Mouse (Mus musculus) mouse trophoblast stem cell (cell line): Measurements from ENCODE around the gene Ramp1.

Source experiments
- in situ Hi-C, 2 experiments: fragments of 300-500 bp; cut with MseI, MboI; formaldehyde crosslinking; loops; 2 replicates in 1 of 2; 3 replicates in 1 of 2; pipeline ENCODE4 v1.15.1; 2025

Gene Ramp1

DNA sequence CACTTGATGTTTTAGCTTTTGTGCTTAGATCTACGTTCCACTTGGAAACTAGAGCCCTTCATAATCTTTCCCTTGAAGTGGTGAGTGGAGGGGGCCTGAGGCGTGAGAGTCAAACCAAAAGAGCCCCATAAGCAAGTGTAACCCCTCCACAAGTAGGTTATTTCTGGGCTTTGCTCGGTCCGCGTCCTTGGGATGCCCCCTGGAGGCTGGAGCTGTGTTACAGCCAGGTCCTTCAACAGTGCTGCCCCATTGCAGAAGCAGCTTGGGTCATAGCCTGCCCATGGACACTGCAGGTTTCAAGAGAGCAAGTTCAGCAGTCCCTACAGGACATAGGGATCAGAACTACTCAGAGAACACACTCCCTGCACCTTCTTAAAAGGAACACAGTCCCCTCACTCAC, 59.5 kb downstream of the Ramp1 start:
- in situ Hi-C loops = no loop called here

DNA sequence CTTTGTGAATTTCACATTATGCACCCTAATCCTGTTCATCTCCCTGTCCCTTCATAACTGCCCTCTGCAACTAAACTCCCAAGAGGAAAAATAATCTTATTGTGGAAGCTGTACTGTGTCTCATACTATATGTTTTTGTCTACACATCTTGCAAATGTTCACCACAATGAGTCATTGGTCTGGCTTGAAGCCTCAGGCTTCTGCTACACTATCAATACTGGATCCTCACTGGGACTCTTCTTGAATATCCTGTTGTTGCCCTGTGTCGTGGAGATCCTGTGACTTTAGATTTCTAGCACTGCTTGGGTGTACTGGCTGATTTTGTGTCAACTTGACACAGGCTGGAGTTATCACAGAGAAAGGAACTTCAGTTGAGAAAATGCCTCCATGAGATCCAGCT, 60.2 kb downstream of the Ramp1 start:
- in situ Hi-C loops = no loop called here

DNA sequence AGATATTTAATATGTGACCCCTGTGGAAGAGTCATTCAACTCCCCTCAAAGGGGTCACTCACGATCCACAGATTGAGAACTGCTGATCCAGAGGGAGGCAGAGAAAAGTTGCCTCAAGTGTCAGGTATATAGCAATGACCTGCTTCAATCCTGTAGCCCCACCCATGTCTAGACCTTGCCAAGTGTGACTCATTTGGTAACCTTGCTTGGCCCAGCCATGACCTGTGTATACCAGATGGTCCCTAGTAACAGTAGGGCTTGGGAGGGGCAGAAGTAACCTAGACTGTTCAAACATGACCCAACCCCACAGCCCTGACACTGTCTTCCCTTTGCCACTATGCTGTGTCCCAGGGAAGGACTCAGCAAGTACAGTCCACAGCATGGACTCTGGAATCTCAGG, 61.1 kb downstream of the Ramp1 start:
- in situ Hi-C loops = no loop called here

DNA sequence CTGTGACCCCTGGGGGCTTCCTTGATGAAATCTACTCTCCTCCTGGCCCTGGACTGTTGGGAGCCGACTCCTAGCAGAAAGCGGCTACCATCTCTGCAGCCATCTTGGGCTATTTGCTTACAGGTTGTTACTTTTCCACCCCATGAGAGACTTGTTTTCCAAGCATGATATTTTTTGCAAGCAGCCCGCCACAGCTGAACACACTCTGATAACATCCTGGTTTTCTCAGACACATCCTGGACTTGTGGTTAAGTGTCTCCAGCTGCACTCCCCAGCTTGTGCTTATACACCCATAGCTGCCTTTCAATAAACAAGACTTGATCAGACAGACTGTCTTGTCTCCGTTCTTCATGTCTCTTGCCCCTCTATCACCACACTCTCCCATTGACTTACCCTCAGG, 61.6 kb downstream of the Ramp1 start:
- in situ Hi-C loops = no loop called here

DNA sequence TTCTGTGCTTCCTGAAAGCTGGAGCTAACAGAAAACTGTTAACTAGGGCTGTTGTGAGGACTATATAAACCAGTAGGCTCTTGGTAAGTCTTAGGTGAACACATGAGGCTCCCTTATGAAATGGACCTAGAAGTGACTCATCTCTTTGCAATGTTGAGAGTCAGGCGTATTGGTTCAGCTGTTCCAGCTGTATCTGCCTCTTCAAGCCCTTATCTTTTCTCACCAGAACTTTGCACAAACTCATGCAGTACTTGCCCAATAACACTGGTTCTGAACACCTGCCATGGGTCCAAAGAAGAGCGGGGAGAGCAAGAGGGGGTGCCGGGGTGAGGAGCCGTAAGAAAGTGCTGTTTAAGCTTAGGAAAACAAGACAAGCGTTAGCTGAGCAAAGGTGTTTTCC, 68.6 kb downstream of the Ramp1 start:
- in situ Hi-C loops = no loop called here

DNA sequence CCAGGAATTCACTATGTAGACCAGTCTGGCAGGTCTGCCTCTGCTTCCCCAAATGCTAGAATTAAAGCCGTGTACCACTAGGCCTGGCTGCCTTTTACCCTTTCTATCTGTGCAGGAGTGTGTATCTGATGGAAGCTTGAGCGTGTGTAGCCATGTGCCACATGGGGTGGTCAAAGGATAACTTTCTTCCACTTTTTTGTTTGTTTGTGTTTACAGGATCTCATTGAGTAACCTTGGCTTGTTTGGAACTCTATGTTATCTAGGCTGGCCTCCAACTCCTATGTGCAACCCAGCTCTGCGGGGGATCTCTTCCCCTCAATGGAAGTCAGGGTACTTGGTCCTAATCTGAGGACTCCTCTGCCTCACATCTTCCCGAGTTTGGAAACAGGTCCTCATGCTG, 69.3 kb downstream of the Ramp1 start:
- in situ Hi-C loops = no loop called here

- in situ Hi-C loops = no loop called here
Measured at GRCm38 (mm10) chr1:91249564-91250414, 70.2 kb downstream of the Ramp1 start, which contains the start of gene Ube2f. Gene Ube2f (plus strand): TSS chr1:91250304.

DNA sequence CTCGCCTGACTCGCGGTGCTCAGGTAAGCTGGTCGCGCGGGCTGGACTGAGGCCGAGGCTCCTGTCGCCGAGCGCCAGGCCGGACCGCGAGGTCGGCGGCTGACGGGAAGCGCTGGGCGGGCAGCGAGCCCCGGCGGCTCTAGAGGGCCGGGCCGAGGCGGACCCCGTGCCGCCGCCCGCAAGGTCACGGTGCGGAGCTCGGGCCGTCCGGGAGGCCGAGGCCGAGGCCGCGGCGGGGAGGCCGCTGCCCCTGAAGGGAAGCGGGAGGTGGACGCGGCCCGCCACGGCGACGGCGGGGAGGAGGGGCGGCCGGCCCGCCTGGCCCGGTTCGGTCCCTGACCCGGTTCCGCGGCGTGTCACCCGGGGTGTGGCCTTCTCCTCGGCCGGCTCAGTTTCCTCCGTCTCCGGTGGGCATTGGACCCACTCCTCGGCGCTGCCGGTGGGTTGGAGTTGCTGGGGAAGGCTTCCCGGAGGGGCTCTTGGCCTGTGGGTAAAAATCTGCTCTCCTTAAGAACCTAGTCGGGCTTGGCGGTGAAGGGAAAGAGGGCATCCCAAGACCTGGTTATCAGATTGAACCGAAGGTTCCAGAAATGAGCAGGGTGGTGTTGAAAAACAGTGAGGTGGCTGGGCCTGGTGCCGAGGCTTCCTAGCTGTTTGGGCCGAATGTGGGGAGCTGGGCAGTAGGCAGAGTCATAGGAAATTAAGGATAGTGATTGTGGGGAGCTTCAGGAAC, 71.0 kb downstream of the Ramp1 start:
- in situ Hi-C loops = no loop called here

DNA sequence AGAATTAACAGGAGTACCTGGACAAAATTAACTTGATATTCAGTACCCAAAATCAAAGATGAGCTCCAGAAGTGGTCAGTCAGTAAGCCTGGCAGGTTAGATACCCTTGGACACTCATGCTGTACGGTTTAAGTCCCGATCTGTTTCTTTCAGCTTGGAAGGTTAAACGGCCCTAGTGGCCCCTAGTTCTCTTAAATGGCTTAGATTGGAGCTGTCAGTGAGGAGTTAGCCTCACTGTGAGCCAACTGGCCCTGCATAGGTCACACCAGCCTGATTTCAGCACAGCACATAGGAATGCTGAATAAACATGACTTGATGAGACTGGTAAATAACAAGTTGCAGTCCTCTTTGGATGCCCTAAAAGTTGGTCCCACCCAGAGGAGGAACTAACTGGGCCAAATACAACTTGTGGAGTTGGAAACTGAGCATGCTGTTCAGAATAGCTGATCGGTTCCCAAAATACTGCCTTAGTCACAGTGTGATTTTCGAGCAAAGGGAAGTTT, 71.6 kb downstream of the Ramp1 start:
- in situ Hi-C loops = no loop called here

DNA sequence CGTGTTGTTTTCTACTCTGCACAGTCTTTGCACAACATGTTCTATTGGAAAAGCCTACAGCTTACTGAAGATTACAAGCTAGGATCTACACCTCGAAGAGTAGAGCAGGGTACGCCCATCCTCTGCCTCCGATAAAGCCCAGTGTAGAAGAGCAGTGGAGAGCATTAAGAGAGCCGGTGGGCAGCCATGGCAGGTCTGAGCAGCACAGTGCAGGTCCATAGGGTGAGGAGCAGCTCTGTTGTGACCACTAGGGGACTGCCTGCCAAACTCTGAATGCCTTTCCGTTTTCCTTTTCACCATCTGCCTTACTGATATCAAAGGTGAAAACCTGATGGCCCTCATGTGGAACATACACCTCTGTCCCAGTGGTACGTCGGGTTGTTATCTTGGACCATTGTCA, 72.3 kb downstream of the Ramp1 start:
- in situ Hi-C loops = no loop called here

DNA sequence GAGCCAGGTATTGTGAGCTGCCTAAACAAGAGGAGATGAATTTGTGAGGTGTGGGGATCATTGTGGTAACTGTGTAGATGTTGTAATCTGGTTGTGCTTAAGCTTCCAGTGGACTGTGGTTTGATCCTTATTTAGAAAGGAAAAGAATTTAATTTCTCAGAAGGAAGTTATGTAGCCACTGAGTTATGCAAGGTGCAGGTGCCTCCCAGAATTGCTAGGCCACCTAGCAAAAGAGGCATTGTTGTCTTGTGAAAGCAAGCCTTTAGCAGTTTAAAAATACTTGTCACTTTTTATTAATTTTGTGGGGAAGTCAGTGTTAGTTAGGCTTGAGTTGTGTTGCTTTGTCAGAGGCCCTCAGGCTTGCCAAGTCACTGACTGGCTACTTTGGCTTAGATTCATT, 78.3 kb downstream of the Ramp1 start:
- in situ Hi-C loops = no loop called here

- in situ Hi-C loops = no loop called here
Measured at GRCm38 (mm10) chr1:91259794-91260193, 80.2 kb downstream of the Ramp1 start.

GRCm38 (mm10) chr1:91262508-91262907, 82.9 kb downstream of the Ramp1 start:
- in situ Hi-C loops = no loop called here

DNA sequence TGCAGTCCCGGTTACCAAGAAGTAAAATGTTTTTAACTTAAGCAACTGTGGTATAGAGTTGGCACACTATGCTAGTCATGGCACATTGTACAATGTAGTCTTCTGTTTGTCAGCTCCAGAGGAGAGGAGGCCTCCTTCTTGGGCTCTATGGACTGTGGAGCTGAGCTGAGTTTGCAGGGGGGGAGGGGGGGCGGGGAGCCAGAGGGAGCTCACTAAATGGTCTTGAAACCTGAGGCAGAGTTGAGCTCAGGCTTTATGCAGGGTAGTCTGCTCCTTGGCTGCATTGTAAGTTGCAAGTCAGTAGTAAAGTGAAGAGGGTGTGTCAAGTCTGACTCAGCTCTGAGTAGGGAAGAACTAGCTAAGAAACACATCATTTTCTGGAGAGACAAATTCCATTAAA, 92.6 kb downstream of the Ramp1 start:
- in situ Hi-C loops = no loop called here
